Mouse (Mus musculus) CH12.LX (cell line): ENCODE results near the gene E130114P18Rik.

Experiments used
- CHD2 ChIP-seq: IDR thresholded peaks from 2 replicates; pipeline ENCODE4 v1.6.1; 2011; ENCODE audit warnings: low read length, improper control_type of control experiment
- EP300 ChIP-seq: IDR thresholded peaks from 2 replicates; pipeline ENCODE4 v1.6.1; 2011; ENCODE audit warnings: low read length, improper control_type of control experiment
- GABPA ChIP-seq: IDR thresholded peaks from 2 replicates; pipeline ENCODE4 v1.6.1; 2012; ENCODE audit warnings: low read depth, low read length, improper control_type of control experiment, inconsistent platforms; ENCODE audit not compliant: insufficient replicate concordance
- KAT2A ChIP-seq: IDR thresholded peaks from 2 replicates; pipeline ENCODE4 v1.6.1; 2012; ENCODE audit warnings: low read length, improper control_type of control experiment, inconsistent platforms; ENCODE audit not compliant: insufficient replicate concordance
- MAFK ChIP-seq: IDR thresholded peaks from 2 replicates; pipeline ENCODE4 v1.6.1; 2011; ENCODE audit warnings: low read length, improper control_type of control experiment; ENCODE audit not compliant: insufficient replicate concordance

GRCm38 (mm10) chr4:97544016-97544415 lies 233.9 kb downstream of the E130114P18Rik start:
- TF ChIP-seq KAT2A (no peak), EP300 (no peak), CHD2 (no peak), MAFK (no peak), GABPA (no peak)
